Mouse (Mus musculus) right cerebral cortex, adult 18-20 months (tissue): Measurements from ENCODE around the gene Tlr9.

Experiments used
- DNase-seq: peaks from one replicate; pipeline ENCODE4 v3.0.0; 2022; ENCODE audit warnings: mixed read lengths

Gene Tlr9

DNA sequence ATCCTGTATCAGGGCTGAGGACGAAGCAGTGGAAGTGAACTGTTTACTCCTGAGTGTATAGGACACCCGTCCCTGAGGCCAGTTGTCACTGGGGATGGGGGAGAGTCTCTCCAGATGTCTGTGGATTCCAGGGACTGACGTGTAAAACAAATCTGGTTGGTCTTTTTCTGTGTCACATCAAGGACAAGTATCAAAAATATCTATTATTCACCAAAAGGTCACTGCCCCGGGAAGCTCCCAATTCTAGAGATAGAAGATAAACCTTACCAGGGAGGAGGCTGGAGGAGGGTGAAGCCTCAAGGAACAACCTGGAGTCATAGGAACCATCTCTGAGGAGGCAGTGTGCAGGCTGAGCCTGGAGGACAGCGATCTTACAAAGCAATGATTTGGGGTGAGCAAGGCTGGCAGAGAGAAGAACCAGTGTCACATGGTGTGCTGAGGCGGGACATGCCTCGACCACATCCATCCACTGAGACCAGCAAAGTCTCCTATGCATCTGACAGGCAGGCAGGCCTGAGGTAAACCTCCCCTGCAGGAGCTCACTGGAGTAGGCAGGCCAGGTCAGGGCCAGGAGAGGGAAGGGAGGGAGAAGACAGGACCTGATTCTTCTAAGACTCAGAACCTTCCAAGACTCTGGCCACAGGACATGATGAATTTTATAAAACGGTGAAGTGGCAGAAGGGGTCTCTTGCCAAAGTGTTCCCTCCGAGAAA lies 46.8 kb downstream of the Tlr9 start:
- no peak for DNase-seq

DNA sequence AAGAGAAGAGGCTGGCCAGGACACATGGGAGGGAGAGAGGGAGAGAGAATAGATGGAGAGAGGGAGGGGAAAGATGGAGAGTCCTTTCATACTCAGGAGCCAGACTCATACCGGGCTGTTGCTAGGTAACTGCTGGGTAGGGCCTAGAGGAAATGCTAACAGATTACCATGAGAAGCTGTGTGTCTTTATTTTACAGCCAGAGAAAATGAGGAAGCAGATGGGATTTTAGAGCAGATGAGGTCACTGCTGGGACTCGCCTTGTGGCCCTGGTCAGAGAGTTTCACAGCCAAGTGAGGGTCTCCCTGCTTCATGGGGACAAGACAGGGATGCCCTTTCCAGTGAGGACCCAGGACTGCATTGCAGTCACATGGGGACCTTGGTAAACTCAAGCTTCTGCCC lies 47.5 kb downstream of the Tlr9 start:
- DNase-seq, result no peak

DNA sequence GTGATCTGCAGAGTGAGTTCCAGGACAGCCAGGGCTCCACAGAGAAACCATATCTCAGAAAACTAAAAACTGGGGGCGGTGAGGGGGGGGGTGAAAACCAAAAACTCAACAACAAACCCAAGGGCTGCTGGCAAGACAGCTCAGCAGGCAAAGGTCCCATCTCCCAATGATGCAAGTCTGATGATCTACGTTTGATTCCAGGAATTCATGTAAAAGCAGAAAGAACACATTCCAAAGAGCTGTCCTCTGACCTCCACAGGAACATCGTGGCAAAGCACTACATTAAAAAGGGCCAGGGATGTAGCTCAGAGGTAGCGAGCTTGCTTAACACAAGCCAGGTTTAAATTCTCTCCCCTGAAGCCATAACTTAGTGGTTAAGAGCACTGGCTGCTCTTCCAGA lies 48.3 kb downstream of the Tlr9 start:
- no peak for DNase-seq

DNA sequence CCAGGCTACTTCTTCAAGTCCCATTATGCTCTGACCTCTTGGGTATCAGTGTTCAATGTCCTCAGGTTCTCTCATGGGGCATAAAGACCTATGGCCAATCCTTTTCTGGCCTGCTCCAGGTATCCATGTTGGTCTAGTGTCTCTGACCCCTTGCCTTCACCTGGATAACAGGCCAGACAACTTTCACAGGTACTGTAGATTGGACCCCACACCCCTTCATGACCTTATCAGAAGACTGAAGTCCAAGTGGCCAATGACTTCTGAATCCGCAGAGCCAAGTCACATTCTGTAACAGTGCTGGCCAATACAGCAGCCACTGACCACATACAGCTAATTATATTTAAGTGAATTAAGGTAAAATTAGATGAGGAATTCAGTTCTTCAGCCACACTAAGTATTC lies 49.9 kb downstream of the Tlr9 start:
- DNase-seq, result no peak

DNA sequence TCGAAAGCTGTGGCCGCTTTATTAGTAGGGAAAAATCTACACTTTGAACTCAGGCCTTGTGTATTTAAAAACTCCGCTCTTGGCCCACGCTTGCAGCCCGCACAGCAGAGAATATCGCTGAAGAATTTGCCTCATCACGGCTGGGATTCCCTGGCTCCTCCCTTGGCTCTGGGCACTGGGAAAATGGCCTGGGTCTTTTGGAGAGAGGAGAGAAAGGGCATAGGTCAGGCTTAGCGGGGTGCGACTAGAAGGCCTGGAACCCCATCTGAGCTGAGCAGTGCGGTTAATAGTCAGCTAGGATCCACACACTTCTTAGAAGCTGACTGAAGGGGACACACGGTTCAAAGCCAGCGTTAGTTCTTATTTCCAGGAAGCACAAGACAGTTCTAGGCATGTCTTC lies 50.9 kb downstream of the Tlr9 start:
- no peak for DNase-seq

DNA sequence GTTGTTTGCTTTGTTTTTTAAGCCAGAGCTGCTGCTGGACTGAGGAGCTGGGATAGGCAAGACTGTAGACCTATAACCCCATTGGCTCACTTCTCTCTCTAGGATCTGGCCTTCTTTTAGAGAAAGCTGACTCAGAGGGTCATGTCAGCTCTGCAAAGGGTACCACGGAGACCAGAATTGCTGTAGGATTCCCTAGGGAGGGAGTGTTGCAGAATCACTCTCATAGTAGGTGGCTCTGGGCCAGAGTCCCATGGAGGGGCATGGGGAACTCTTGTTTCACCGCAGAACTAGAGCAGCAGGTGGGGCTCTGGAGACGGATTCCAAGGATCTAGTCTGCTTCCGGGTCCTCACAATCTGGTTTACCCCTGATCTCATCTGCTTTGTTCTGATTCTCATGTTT lies 51.4 kb downstream of the Tlr9 start:
- no peak for DNase-seq

DNA sequence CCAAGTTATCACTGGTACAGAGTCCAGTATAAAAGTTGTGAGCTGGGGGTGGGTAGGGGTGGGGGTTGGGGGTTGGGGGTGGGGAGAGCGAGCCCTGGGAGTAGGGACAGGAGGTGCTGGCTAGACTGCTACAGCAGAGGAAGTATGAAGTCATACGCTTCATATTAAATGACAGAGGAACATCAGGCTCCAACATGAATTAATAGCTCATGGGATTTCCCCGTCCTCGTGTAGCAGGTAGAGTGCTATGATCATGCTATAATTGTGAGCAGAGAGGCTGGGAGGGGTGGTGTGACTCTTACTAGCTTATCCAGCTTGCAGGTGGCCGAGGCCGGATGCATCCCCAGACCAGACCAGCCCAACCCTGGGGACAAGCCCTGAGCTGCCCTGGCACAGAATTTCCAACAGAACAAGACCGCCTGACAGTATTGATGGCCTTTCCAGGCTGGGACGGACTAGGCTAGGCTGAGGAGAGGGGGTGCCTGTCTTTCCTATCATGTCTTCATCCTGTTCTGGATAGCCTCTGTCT lies 52.3 kb downstream of the Tlr9 start:
- no peak for DNase-seq

DNA sequence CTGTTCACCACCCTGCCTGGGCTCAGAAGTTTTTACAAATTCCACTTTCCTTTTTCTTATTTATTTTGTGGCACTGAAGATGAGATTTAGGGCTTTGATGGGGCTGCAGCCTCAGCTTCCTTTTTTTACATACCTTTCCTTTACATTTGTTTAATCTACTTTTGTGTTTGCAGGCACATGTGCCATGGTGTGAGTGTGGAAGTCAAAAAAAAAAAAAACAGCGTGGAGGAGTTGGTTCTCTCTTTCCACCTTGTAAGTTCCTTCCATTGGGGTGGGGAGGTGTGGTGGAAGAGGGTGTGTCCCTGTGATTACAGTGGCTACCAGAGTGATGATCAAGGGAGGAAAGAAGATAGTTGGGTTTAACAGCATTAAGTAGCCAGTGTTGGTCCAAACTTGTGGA lies 53.4 kb downstream of the Tlr9 start:
- no peak for DNase-seq
